Mouse (Mus musculus) retina, postnatal 1 day (tissue): ENCODE measurements around the gene Igf2bp2.

ENCODE experiments used
- DNase-seq: peaks from one replicate; pipeline ENCODE4 v3.0.0-alpha.2; 2012

Igf2bp2 gene

GRCm38 (mm10) chr16:22097659-22098058 lies 65.4 kb downstream of the Igf2bp2 start:
- DNase-seq, result no peak

- DNase-seq, result no peak
These were observed 67.3 kb downstream of the Igf2bp2 start for GRCm38 (mm10) chr16:22095751-22096150.

- DNase-seq, result no peak
These were observed 71.8 kb downstream of the Igf2bp2 start for GRCm38 (mm10) chr16:22091255-22091783.

GRCm38 (mm10) chr16:22085411-22085810 lies 77.7 kb downstream of the Igf2bp2 start:
- no peak for DNase-seq

GRCm38 (mm10) chr16:22080125-22080710 lies 82.9 kb downstream of the Igf2bp2 start:
- no peak for DNase-seq

GRCm38 (mm10) chr16:22076620-22076941 lies 86.5 kb downstream of the Igf2bp2 start:
- DNase-seq, result no peak

GRCm38 (mm10) chr16:22075829-22076619 lies 87.1 kb downstream of the Igf2bp2 start:
- no peak for DNase-seq

- DNase-seq, result no peak
These were observed 88.0 kb downstream of the Igf2bp2 start for GRCm38 (mm10) chr16:22075067-22075466.

- no peak for DNase-seq
These were observed 91.7 kb downstream of the Igf2bp2 start for GRCm38 (mm10) chr16:22071361-22071760.

- DNase-seq, result no peak
These were observed 95.7 kb downstream of the Igf2bp2 start for GRCm38 (mm10) chr16:22067406-22067805.

- DNase-seq, result no peak
These were observed 97.6 kb downstream of the Igf2bp2 start for GRCm38 (mm10) chr16:22065536-22065935.

- no peak for DNase-seq
These were observed 100.8 kb downstream of the Igf2bp2 start for GRCm38 (mm10) chr16:22062284-22062683.

- no peak for DNase-seq
These were observed 101.4 kb downstream of the Igf2bp2 start for GRCm38 (mm10) chr16:22061555-22062160.

GRCm38 (mm10) chr16:22060416-22060815 lies 102.7 kb downstream of the Igf2bp2 start:
- no peak for DNase-seq

- no peak for DNase-seq
These were observed 104.2 kb downstream of the Igf2bp2 start for GRCm38 (mm10) chr16:22058871-22059270.

GRCm38 (mm10) chr16:22057498-22057897 lies 105.6 kb downstream of the Igf2bp2 start:
- no peak for DNase-seq

- DNase-seq, result no peak
These were observed 109.7 kb downstream of the Igf2bp2 start for GRCm38 (mm10) chr16:22053411-22053810.

- no peak for DNase-seq
These were observed 116.2 kb downstream of the Igf2bp2 start for GRCm38 (mm10) chr16:22046739-22047366.

GRCm38 (mm10) chr16:22045930-22046329 lies 117.2 kb downstream of the Igf2bp2 start:
- DNase-seq, result no peak

- DNase-seq, result no peak
These were observed 119.3 kb downstream of the Igf2bp2 start for GRCm38 (mm10) chr16:22043830-22044229.

- DNase-seq, result no peak
These were observed 123.1 kb downstream of the Igf2bp2 start for GRCm38 (mm10) chr16:22039978-22040377.

GRCm38 (mm10) chr16:22038554-22038953 lies 124.5 kb downstream of the Igf2bp2 start:
- DNase-seq, result no peak

GRCm38 (mm10) chr16:22027474-22027873 lies 135.6 kb downstream of the Igf2bp2 start:
- no peak for DNase-seq
